16 mouse cellular contexts compared by ENCODE assay signal in genomic region chr11:113442036-113442435, GRCm38 (mm10).
"Had no signal": no experiment of that assay in that cellular context is flagged by ENCODE, and none has a peak within 500 bp of the region (broad histone marks: within the 10 kb centered on the region; RNA-seq: fewer than 3 reads in every experiment).

No protein-coding gene starts in this region.

- DNase-seq: heart, postnatal 10 days; heart, postnatal 14 days; heart, postnatal 36 days; heart, postnatal 4 days; kidney, adult 11 months; kidney, adult 18-20 months; kidney, adult 2 months; kidney, adult 8-10 months; kidney, adult 9 months; kidney, postnatal 10 days; kidney, postnatal 14 days; kidney, postnatal 25 days; kidney, postnatal 36 days; kidney, postnatal 4 days; layer of hippocampus, adult 9-11 months; layer of hippocampus, postnatal 36 days had no signal
